Mouse (Mus musculus) liver, embryonic 15.5 days (tissue): ENCODE data around the gene Cfap97d2. TPM values are rescaled to one million over a fixed set of nuclear protein-coding genes. Genes with fewer than 3 reads are reported as not detected.

Experiments used
- ATAC-seq: fragments of 200-750 bp; cut with Nextera tagmentation; 2 replicates; pipeline ENCODE4 v1.8.0; 2017; ENCODE audit warnings: moderate number of reproducible peaks, mild to moderate bottlenecking, moderate library complexity; ENCODE audit not compliant: insufficient read depth
- H3K27ac ChIP-seq: fragments of 300-500 bp; sonication (generic); replicated peaks from 2 replicates; pipeline ENCODE4 v1.5.1; 2015; ENCODE audit warnings: mild to moderate bottlenecking, inconsistent platforms
- H3K27me3 ChIP-seq: fragments of 300-500 bp; sonication (generic); 2 replicates; pipeline ENCODE4 v1.6.1; 2015; ENCODE audit warnings: mild to moderate bottlenecking, inconsistent platforms
- H3K36me3 ChIP-seq: fragments of 300-500 bp; sonication (generic); replicated peaks from 2 replicates; pipeline ENCODE4 v1.6.1; 2015; ENCODE audit warnings: moderate library complexity, mild to moderate bottlenecking, inconsistent platforms
- H3K4me1 ChIP-seq: fragments of 300-500 bp; sonication (generic); replicated peaks from 2 replicates; pipeline ENCODE4 v1.6.1; 2015; ENCODE audit warnings: inconsistent platforms
- H3K4me2 ChIP-seq: fragments of 300-500 bp; sonication (generic); 2 replicates; pipeline ENCODE4 v1.6.1; 2015; ENCODE audit warnings: moderate library complexity, mild to moderate bottlenecking, inconsistent platforms
- H3K4me3 ChIP-seq: fragments of 300-500 bp; sonication (generic); replicated peaks from 2 replicates; pipeline ENCODE4 v1.5.1; 2015; ENCODE audit warnings: mild to moderate bottlenecking, inconsistent platforms
- H3K9ac ChIP-seq: fragments of 300-500 bp; sonication (generic); 2 replicates; pipeline ENCODE4 v1.6.1; 2015; ENCODE audit warnings: moderate library complexity, mild to moderate bottlenecking, inconsistent platforms
- H3K9me3 ChIP-seq: fragments of 300-500 bp; sonication (generic); replicated peaks from 2 replicates; pipeline ENCODE4 v1.6.1; 2016; ENCODE audit warnings: inconsistent platforms
- WGBS: fragments of 180-500 bp; shearing (Covaris S2); methylation state at CpG from one replicate; pipeline ENCODE4 v1.1.7; 2015; ENCODE audit warnings: mixed read lengths; ENCODE audit not compliant: insufficient replicate concordance; 5-methylcytosine and 5-hydroxymethylcytosine counted together
- polyA plus RNA-seq: library from polyadenylated mRNA; unstranded; fragments of >200 nt; fragmentation: Nextera tagmentation; extraction: Ambion mirVana; gene quantifications from 2 replicates; pipeline ENCODE4 v1.2.1, GENCODE M21; 2015

Cfap97d2 gene
- polyA plus RNA-seq, 1 experiment from 2014 or later: not detected

DNA sequence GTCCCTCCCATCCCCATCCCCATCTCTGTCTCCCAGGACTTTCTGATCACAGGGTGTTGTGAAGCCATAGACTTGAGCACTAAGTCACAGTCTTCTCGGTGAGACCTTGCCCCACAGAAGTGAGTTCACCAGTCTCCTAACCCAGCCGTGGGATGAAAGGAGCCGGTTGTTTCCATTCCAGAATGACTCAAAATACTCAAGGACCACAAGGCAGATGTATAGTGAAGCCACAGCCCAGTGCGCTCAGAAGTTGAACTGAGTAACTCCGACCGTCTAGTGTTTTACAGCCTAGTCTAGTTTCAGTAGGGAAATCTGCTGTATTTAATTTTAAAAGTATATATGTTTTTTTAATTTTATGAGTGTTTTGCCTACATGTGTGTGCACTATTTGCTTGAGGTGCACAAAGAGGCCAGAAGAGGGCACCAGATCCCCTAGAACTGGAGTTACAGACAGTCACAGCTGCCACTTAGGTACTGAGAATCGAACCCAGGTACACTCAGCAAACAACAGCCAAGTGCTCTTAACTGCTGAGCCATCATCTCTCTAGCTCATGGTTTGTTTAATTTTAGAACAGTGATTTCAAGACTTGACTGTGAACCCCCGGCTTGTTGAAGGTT, 18.5 kb upstream of the Cfap97d2 start:
- WGBS: 73% methylated on average over 8 of the region's 8 CpGs
- Histone ChIP-seq H3K4me1 (peaks cover 8% of the 10 kb centered on the region; the same call in 1 of the 2 replicates), H3K4me3 (no peak overlapping the region), H3K27ac (no peak overlapping the region), H3K4me2 (no peak overlapping the region), H3K27me3 (no peaks in the 10 kb centered on the region), H3K9me3 (no peaks in the 10 kb centered on the region), H3K9ac (no peak overlapping the region), H3K36me3 (no peaks in the 10 kb centered on the region)
- ATAC-seq: no peak

DNA sequence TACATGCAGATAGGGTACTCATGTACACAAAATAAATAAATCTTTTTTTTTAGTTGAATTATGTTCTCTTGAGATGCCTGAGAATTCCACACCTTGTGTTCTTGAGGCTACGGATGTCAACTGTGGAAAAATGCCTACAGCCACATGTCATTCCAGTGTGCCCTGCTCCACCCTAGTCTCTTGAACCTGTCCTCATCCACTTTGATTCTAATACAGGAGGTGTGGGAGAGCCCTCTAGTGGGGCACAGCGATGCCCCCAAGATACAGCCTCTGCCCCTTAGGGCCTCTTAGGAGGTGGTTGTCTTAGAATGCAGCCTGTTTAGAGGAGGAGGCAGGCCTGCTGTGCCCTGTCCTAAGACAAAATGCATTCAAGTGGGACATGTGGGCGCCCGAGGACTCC, 17.7 kb upstream of the Cfap97d2 start:
- Histone ChIP-seq H3K9ac (no peak overlapping the region), H3K4me3 (no peak overlapping the region), H3K27ac (no peak overlapping the region), H3K4me1 (peaks cover 8% of the 10 kb centered on the region; the same call in 1 of the 2 replicates), H3K27me3 (no peaks in the 10 kb centered on the region), H3K36me3 (no peaks in the 10 kb centered on the region), H3K9me3 (no peaks in the 10 kb centered on the region), H3K4me2 (no peak overlapping the region)
- no peak for ATAC-seq
- 71% methylated on average over 4 of the region's 4 CpGs for WGBS

DNA sequence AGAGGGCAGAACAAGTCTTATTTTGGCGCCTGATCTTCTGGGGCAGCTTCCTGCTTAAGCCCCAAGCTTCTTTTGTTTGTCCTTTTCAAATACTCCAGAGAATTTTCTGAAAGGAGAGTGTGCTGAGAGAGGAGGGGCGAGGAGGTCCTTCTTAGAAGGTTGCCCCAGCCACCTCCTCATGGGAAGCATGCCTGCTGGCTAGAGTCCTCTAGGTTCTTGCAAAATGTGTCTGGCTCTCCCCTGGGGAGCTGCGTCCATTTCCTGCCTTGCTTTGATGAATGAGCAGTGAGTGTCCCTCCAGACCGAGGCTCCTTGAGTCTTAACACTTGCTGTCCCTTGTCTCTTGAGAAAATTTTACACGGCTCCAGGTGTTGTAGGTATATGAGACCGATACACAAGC, 17.2 kb upstream of the Cfap97d2 start:
- 39% methylated on average over 6 of the region's 6 CpGs for WGBS
- no peaks in the 10 kb centered on the region for H3K36me3 ChIP-seq
- H3K27ac ChIP-seq: no peak overlapping the region
- no peak overlapping the region for H3K4me2 ChIP-seq
- no peaks in the 10 kb centered on the region for H3K9me3 ChIP-seq
- H3K9ac ChIP-seq: no peak overlapping the region
- ATAC-seq: no peak
- peaks cover 8% of the 10 kb centered on the region; the same call in 1 of the 2 replicates for H3K4me1 ChIP-seq
- no peak overlapping the region for H3K4me3 ChIP-seq
- H3K27me3 ChIP-seq: no peaks in the 10 kb centered on the region

DNA sequence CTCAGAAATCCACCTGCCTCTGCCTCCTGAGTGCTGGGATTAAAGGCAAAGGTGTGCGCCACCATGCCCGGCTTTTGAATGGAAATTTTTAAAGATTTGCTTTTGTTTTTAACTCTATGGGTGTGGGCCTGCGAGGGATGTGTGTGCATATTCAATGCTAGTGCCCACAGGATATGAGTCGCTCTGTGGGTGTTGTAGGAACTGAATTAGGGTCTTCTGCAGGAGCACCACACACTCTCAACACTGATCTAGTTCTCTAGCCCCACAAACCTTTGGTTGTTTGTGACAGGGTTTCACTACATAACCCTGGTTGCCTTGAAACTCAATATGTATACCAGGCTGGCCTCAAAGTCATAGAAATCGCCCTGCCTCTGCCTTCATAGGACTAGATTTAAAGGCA, 16.4 kb upstream of the Cfap97d2 start:
- WGBS: 61% methylated on average over 5 of the region's 5 CpGs
- no peaks in the 10 kb centered on the region for H3K36me3 ChIP-seq
- no peak overlapping the region for H3K4me2 ChIP-seq
- H3K9ac ChIP-seq: no peak overlapping the region
- H3K27ac ChIP-seq: no peak overlapping the region
- ATAC-seq: no peak
- peaks cover 8% of the 10 kb centered on the region; the same call in 1 of the 2 replicates for H3K4me1 ChIP-seq
- no peak overlapping the region for H3K4me3 ChIP-seq
- H3K9me3 ChIP-seq: no peaks in the 10 kb centered on the region
- no peaks in the 10 kb centered on the region for H3K27me3 ChIP-seq

DNA sequence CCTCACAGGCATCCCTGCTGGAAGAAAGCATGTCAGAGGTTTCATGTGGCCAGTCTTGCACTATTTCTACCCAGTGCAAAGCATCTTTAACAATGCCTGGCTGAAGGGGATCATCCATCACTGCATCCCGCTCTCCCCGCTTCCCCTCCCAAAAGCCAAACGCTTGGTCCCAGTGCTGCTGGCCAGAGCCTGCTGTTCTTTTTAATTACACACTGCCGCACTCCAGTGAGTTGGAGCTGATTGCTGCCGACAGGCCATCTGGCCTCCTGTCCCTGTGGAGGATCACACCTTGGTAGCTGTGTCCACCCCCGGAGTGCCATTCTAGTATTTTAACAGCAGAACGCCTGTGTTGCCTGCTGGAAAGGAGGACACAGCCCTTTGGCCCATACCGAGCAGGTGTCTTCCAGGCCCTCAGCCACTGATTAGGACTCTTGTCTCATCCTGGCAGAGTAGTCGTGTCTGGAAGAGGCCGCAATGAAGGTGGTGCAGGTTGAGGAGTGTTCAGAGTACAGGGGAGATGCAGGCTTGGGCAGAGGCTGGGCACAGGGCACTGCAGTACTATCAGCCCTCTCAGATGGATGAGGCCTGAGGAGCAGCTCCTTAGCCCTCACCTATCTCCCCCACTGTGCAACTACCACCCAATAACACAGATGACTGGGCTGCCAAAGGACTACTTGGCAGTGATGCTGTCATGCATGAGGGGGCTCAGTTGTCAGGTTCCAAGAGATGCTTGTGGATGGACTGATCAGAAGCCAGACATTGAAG, 13.2 kb upstream of the Cfap97d2 start:
- Histone ChIP-seq H3K4me3 (no peak overlapping the region), H3K4me1 (peaks cover 5% of the 10 kb centered on the region; the same call in 1 of the 2 replicates), H3K4me2 (no peak overlapping the region), H3K27me3 (no peaks in the 10 kb centered on the region), H3K27ac (no peak overlapping the region), H3K36me3 (no peaks in the 10 kb centered on the region), H3K9ac (no peak overlapping the region), H3K9me3 (no peaks in the 10 kb centered on the region)
- WGBS: 75% methylated on average over 10 of the region's 10 CpGs
- no peak for ATAC-seq

DNA sequence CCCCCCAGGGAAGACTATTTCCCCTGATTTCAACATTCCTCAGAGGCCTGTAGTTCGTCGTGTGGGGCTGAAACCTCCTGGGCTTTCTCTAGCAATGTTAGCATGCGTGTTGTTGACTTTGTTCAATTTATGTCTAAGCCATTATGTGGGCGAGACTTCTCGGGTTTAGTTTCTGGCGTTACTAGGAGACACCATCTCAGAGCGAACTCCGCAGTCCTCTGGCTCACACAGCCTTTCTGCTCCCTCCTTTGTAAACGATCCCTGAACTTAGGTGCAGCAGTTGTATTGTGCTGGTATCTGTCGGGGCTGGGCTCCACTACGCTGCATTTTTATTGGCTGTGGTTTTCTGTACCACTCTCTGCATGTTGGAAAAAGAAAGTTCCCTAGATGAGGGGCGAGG, 11.0 kb upstream of the Cfap97d2 start:
- Histone ChIP-seq H3K4me1 (peaks cover 14% of the 10 kb centered on the region), H3K36me3 (no peaks in the 10 kb centered on the region), H3K9me3 (no peaks in the 10 kb centered on the region), H3K4me3 (no peak overlapping the region), H3K27ac (no peak overlapping the region), H3K27me3 (no peaks in the 10 kb centered on the region), H3K9ac (no peak overlapping the region), H3K4me2 (no peak overlapping the region)
- no peak for ATAC-seq
- WGBS: 53% methylated on average over 12 of the region's 12 CpGs

DNA sequence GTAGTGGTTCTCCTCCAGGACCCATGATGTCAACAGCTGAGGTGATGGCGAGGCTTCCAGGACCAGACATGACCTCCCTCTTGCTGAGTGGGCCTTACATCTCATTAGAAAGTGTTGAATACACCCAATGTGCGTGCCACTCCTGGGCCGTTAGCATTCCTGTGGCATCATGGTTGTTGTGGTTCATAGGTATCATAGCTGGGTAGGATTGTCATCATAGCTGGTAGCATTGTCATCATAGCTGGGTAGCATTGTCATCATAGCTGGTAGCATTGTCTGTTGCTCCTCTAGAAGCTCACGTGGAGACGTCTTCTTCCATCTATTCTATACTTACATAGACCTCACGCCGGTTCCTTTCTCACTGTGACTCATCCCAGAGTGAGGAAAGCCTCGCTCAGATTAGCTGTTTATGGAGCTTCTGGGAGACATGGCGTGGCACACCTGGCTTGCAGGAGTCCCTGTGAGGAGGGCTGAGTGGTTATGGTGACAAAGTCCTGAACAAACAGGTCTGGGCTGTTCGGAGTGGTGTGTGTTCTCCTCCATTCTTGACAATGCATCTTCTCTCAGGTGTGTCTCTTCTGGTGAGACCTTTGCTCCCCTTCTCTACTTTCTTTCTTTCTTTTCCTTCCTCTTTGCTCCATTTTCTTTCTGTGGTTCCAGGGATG, 10.4 kb upstream of the Cfap97d2 start:
- H3K36me3 ChIP-seq: no peaks in the 10 kb centered on the region
- WGBS: 71% methylated on average over 10 of the region's 10 CpGs
- H3K27ac ChIP-seq: no peak overlapping the region
- H3K27me3 ChIP-seq: no peaks in the 10 kb centered on the region
- H3K9ac ChIP-seq: no peak overlapping the region
- peaks cover 18% of the 10 kb centered on the region for H3K4me1 ChIP-seq
- ATAC-seq: no peak
- no peak overlapping the region for H3K4me3 ChIP-seq
- H3K9me3 ChIP-seq: no peaks in the 10 kb centered on the region
- H3K4me2 ChIP-seq: no peak overlapping the region

DNA sequence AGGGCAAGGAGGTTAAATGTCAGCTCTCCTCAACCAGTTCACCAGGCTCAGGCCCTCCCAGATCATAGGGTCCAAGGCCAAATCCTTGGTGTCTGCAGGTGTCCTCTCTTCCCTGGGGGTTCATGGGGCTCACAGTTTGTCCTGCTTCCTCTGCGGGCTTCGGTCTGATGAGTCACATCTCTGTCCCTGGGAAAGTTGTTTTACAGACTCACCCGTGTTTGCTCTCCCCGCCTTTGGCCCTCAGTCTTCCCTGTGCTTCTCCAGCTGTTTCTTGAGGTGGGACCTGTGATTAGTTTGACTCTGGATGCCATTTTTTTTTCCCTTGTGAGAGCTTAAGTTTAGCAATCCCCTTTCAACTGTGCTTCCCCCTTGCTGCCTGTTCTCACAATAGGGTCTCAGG, 9.5 kb upstream of the Cfap97d2 start:
- Histone ChIP-seq H3K9me3 (no peaks in the 10 kb centered on the region), H3K4me1 (peaks cover 18% of the 10 kb centered on the region), H3K4me3 (no peak overlapping the region), H3K27me3 (no peaks in the 10 kb centered on the region), H3K4me2 (no peak overlapping the region), H3K27ac (no peak overlapping the region), H3K9ac (no peak overlapping the region), H3K36me3 (no peaks in the 10 kb centered on the region)
- 49% methylated on average over 4 of the region's 4 CpGs for WGBS
- no peak for ATAC-seq

DNA sequence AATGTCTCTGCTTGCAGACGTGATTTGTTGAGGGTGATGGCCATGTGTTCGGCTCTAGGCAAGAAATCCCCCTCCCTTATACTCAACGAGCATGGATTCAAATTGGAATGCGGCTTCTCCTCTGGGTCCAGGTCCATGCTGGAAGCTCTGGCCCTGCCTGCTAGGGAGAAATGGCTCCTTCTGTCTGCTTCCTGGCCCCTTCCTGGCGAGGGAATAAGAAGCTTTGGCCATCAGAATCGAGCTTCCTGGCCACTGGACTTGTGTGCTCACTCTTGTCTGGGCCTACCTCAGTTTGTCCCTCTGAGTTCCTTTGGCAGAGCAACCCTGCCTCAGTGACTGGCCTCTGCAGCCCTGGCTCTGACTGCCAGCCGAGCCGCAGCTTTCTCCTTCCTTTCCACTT, 8.5 kb upstream of the Cfap97d2 start:
- Histone ChIP-seq H3K9ac (no peak overlapping the region), H3K4me2 (no peak overlapping the region), H3K27ac (no peak overlapping the region), H3K27me3 (no peaks in the 10 kb centered on the region), H3K36me3 (no peaks in the 10 kb centered on the region), H3K4me1 (peaks cover 18% of the 10 kb centered on the region), H3K9me3 (no peaks in the 10 kb centered on the region), H3K4me3 (no peak overlapping the region)
- 60% methylated on average over 8 of the region's 8 CpGs for WGBS
- ATAC-seq: no peak

DNA sequence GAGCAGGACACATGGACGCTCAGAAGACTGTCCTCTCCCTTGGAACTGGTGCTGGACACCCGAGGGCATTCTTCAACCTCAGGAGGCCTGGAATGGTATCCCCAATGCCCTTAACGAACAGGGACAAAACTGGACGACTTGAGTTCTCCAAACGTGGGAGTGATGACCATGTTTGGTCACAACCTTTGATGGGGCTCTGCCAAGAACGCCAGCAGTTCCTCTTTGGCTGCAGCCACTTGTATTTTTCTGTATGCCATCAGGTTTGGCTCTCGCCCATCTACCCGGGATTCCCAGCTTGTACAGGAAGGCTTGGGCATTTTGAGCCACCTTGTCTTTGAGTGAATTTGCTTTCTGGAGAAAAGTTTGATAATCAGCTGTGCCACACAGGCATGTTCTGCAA, 8.0 kb upstream of the Cfap97d2 start:
- Histone ChIP-seq H3K9me3 (no peaks in the 10 kb centered on the region), H3K4me3 (no peak overlapping the region), H3K4me1 (peaks cover 18% of the 10 kb centered on the region), H3K9ac (no peak overlapping the region), H3K4me2 (no peak overlapping the region), H3K27me3 (no peaks in the 10 kb centered on the region), H3K36me3 (no peaks in the 10 kb centered on the region), H3K27ac (no peak overlapping the region)
- ATAC-seq: no peak
- 48% methylated on average over 8 of the region's 8 CpGs for WGBS

DNA sequence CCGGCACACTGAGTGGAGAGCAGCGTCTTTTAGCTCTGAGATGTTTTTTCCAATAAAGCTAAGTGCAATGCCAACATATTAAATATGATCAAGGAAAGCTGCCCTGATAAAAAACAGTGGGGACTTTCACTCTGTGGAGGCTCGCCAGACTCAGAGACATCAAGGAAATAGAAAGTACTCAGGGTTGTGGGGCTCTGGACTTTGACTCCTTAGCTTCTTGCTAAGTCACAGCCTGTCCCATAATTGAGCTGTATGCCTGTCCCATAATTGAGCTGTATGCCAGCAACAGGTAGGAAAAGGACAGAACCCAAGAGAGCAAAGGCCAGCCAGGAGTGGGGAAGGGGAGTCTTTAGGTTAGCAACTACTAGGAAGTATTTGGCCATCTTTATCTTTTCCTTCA, 7.4 kb upstream of the Cfap97d2 start:
- Histone ChIP-seq H3K4me2 (no peak overlapping the region), H3K36me3 (no peaks in the 10 kb centered on the region), H3K9me3 (no peaks in the 10 kb centered on the region), H3K4me1 (peaks cover 18% of the 10 kb centered on the region), H3K4me3 (no peak overlapping the region), H3K27ac (no peak overlapping the region), H3K9ac (no peak overlapping the region), H3K27me3 (no peaks in the 10 kb centered on the region)
- no peak for ATAC-seq
- WGBS: 48% methylated on average over 3 of the region's 3 CpGs
